9 mouse cellular contexts compared by ENCODE assay signal in genomic region chr11:53520122-53520978, GRCm38 (mm10). TPM values are rescaled to one million over a fixed set of nuclear protein-coding genes. Genes with fewer than 3 reads are reported as not detected.
DNase-seq lines count a peak whose midpoint lies in the region; ATAC-seq and TF ChIP-seq lines count a peak whose summit lies in the region.
"Had no signal": no experiment of that assay in that cellular context is flagged by ENCODE, and none has a peak within 500 bp of the region (broad histone marks: within the 10 kb centered on the region; RNA-seq: fewer than 3 reads in every experiment).

No protein-coding gene starts in this region.

- H3K4me2 ChIP-seq in forebrain, embryonic 13.5 days = peak overlapping the region; percentile 80

- ATAC-seq in G1E (ENCODE audit: extremely low read depth, insufficient number of reproducible peaks, low FRiP score, poor library complexity, severe bottlenecking) = peak; percentile 73
- peak; percentile 59; the same call in 1 of the 2 replicates for ATAC-seq in cerebellum, adult (ENCODE audit: insufficient number of reproducible peaks, low FRiP score, low TSS enrichment)
- ATAC-seq in forebrain, embryonic 13.5 days = peak; percentile 46

- TF ChIP-seq POLR2A in lung, adult 2 months (IDR thresholded peaks at IDR 0.05; ENCODE audit: borderline replicate concordance, extremely low read depth, low read depth, low read length) = peak; percentile 80; the same call in 1 of the 2 replicates

- no peaks in the 10 kb centered on the region for H3K27me3 ChIP-seq in G1E (ENCODE audit: insufficient read depth, low read length)
- H3K27me3 ChIP-seq in forebrain, embryonic 13.5 days = no peaks in the 10 kb centered on the region; the same call in 1 of the 2 replicates

- H3K4me1 ChIP-seq in G1E (ENCODE audit: insufficient read depth, low read depth, low read length) = peaks cover 89% of the 10 kb centered on the region
- peaks cover 43% of the 10 kb centered on the region for H3K4me1 ChIP-seq in forebrain, embryonic 13.5 days
- peaks cover 12% of the 10 kb centered on the region for H3K4me1 ChIP-seq in lung, adult 2 months (ENCODE audit: control insufficient read depth, insufficient read depth, low read length)

- no peaks in the 10 kb centered on the region for H3K9me3 ChIP-seq in G1E (replicated peaks)
- H3K9me3 ChIP-seq in forebrain, embryonic 13.5 days (replicated peaks) = no peaks in the 10 kb centered on the region

- peak overlapping the region; percentile 76 for H3K9ac ChIP-seq in forebrain, embryonic 13.5 days

- H3K4me3 ChIP-seq in G1E (ENCODE audit: low read depth, low read length) = peak overlapping the region; percentile 80
- peak overlapping the region; percentile 59 for H3K4me3 ChIP-seq in forebrain, embryonic 13.5 days
- H3K4me3 ChIP-seq in lung, adult 2 months (replicated peaks; ENCODE audit: extremely low read depth, low read depth, low read length) = peak overlapping the region; percentile 89

- TF ChIP-seq CTCF in G1E (IDR thresholded peaks at IDR 0.05; ENCODE audit: low read depth, low read length) = no peak
- TF ChIP-seq CTCF in lung, adult 2 months (IDR thresholded peaks at IDR 0.05; ENCODE audit: insufficient read depth, low read length) = no peak

- intact Hi-C loops in heart, postnatal 14 days (cut with DNase I) = no loop called here

- under 1% methylated on average over 24 of the region's 24 CpGs for WGBS in forebrain, embryonic 13.5 days
- WGBS in lung, adult 2 months = 2% methylated on average over 24 of the region's 24 CpGs

- H3K27ac ChIP-seq in forebrain, embryonic 13.5 days = peak overlapping the region; percentile 11; the same call in 1 of the 2 replicates

- peak; percentile 81 for DNase-seq in G1E (ENCODE audit: low spot score)
- DNase-seq in heart, postnatal 14 days = peak; percentile 66 to 71
- DNase-seq in layer of hippocampus, adult 8-10 months (ENCODE audit: low spot score in 2 of 2) = peak; percentile 71 to 75
- peak; percentile 52 for DNase-seq in lung, adult 2 months
- DNase-seq in ovary, postnatal 10 days (ENCODE audit: low spot score) = peak; percentile 32
- DNase-seq in natural killer cell, adult 2 months (ENCODE audit: low spot score in 2 of 2) = no peak

- H3K36me3 ChIP-seq in G1E (replicated peaks) = peaks cover 34% of the 10 kb centered on the region
- H3K36me3 ChIP-seq in forebrain, embryonic 13.5 days (ENCODE audit: poor library complexity, severe bottlenecking) = no peaks in the 10 kb centered on the region

RNA-seq across cellular contexts. Expression of gene Sept8, which starts 1.3 kb away (rescaled TPM):
- total RNA-seq in G1E (2014; fragmentation: Nextera tagmentation) = 186 and 202 TPM in 2 replicates
- total RNA-seq in G1E (2017) = 156 and 172 TPM in 2 replicates
- polyA plus RNA-seq in G1E (2012) = 124 and 136 TPM in 2 replicates
- 17.1 and 17.9 TPM in 2 replicates for polyA plus RNA-seq in forebrain, embryonic 13.5 days (2015; fragmentation: Nextera tagmentation; extraction: Ambion mirVana)
- total RNA-seq in heart, postnatal 14 days (2021) = 10 to 100 TPM; 42.1 TPM
- 100 to 1,000 TPM; 248 to 260 (median 255) TPM for total RNA-seq in layer of hippocampus, adult 8-10 months (2022)
- polyA plus RNA-seq in lung, adult 2 months (2012; rRNA removed) = 40.8 and 49.5 TPM in 2 replicates

RNA-seq across cellular contexts. Expression of gene Sowaha, which starts 40.3 kb away (rescaled TPM):
- 6.8 TPM in 2 replicates for total RNA-seq in G1E (2014; fragmentation: Nextera tagmentation)
- 2.1 and 3.0 TPM in 2 replicates for total RNA-seq in G1E (2017)
- 4.9 and 6.1 TPM in 2 replicates for polyA plus RNA-seq in G1E (2012)
- polyA plus RNA-seq in forebrain, embryonic 13.5 days (2015; fragmentation: Nextera tagmentation; extraction: Ambion mirVana) = 0.97 and 1.1 TPM in 2 replicates
- under 1 TPM; 0.07 TPM for total RNA-seq in heart, postnatal 14 days (2021)
- 100 to 1,000 TPM in 2 of 4 experiments, 10 to 100 TPM in 2; 91.6 to 119 (median 104) TPM for total RNA-seq in layer of hippocampus, adult 8-10 months (2022)
- polyA plus RNA-seq in lung, adult 2 months (2012; rRNA removed) = 0.86 and 0.98 TPM in 2 replicates

RNA-seq across cellular contexts. Expression of gene Gm9945, which starts 40.4 kb away (rescaled TPM):
- total RNA-seq in G1E (2014; fragmentation: Nextera tagmentation) (not detected in 2 replicates), G1E (2017) (0.29 and 0.76 TPM in 2 replicates)
- polyA plus RNA-seq in G1E (2012) = 0.27 TPM in 1 of 2 replicates, not detected in the other
- not detected in 2 replicates for polyA plus RNA-seq in forebrain, embryonic 13.5 days (2015; fragmentation: Nextera tagmentation; extraction: Ambion mirVana)
- not detected for total RNA-seq in heart, postnatal 14 days (2021)
- total RNA-seq in layer of hippocampus, adult 8-10 months (2022) = 1 to 10 TPM; 1.8 to 4.9 (median 2.8) TPM
- polyA plus RNA-seq in lung, adult 2 months (2012; rRNA removed) = not detected in 2 replicates
- polyA plus RNA-seq: gonadal fat pad, adult 2 months had no signal

RNA-seq across cellular contexts. Expression of gene Kif3a, which starts 46.8 kb away (rescaled TPM):
- total RNA-seq in G1E (2014; fragmentation: Nextera tagmentation) (20.2 and 22.3 TPM in 2 replicates), G1E (2017) (25.7 and 27.5 TPM in 2 replicates)
- polyA plus RNA-seq in G1E (2012) = 11.2 and 12.0 TPM in 2 replicates
- polyA plus RNA-seq in forebrain, embryonic 13.5 days (2015; fragmentation: Nextera tagmentation; extraction: Ambion mirVana) = 199 and 202 TPM in 2 replicates
- total RNA-seq in heart, postnatal 14 days (2021) = 1 to 10 TPM; 9.6 to 9.9 TPM
- total RNA-seq in layer of hippocampus, adult 8-10 months (2022) = 100 to 1,000 TPM; 115 to 156 (median 130) TPM
- 5.4 and 8.5 TPM in 2 replicates for polyA plus RNA-seq in lung, adult 2 months (2012; rRNA removed)

RNA-seq across cellular contexts. Expression of gene Gm9837, which starts 50.1 kb away (rescaled TPM):
- total RNA-seq in G1E (2014; fragmentation: Nextera tagmentation) = not detected in 2 replicates
- 0.16 TPM in 1 of 2 replicates, not detected in the other for total RNA-seq in G1E (2017)
- not detected in 2 replicates for polyA plus RNA-seq in G1E (2012)
- polyA plus RNA-seq in forebrain, embryonic 13.5 days (2015; fragmentation: Nextera tagmentation; extraction: Ambion mirVana) = not detected in 2 replicates
- not detected for total RNA-seq in heart, postnatal 14 days (2021)
- under 1 TPM in 1 of 4 experiments, not detected in 3; 0.69 TPM for total RNA-seq in layer of hippocampus, adult 8-10 months (2022)
- not detected in 2 replicates for polyA plus RNA-seq in lung, adult 2 months (2012; rRNA removed)
- polyA plus RNA-seq: gonadal fat pad, adult 2 months had no signal

Comparison
In these comparisons a context has a peak if more than half of its experiments do, and no peak if none do; other contexts are left out.
1. DNase-seq: peak in G1E (single experiment), heart, postnatal 14 days (2 of 2), layer of hippocampus, adult 8-10 months (2 of 2), lung, adult 2 months (single experiment) and ovary, postnatal 10 days (single experiment); none in natural killer cell, adult 2 months (0 of 2).
2. RNA of gene Sowaha, which starts 40.3 kb away (total RNA-seq): 91.6 to 119 TPM in layer of hippocampus, adult 8-10 months; 2.1 to 6.8 TPM in G1E and 0.07 TPM in heart, postnatal 14 days; every median in the first group is over 10 times any median in the second.
3. Peak in every context shown above with its lines, with median percentiles within 50 percentile points of each other: ATAC-seq and H3K4me3 ChIP-seq.